Mouse (Mus musculus) limb, embryonic 11.5 days (tissue): ENCODE results near the gene E2f1. TPM values are rescaled to one million over a fixed set of nuclear protein-coding genes. Genes with fewer than 3 reads are reported as not detected.

Experiments
- ATAC-seq: fragments of 200-750 bp; cut with Nextera tagmentation; 2 replicates; pipeline ENCODE4 v1.8.0; 2017; ENCODE audit warnings: low read depth; ENCODE audit not compliant: insufficient number of reproducible peaks, low FRiP score, low TSS enrichment
- DNase-seq: peaks from one replicate; pipeline ENCODE4 v3.0.0-alpha.2; 2015; ENCODE audit warnings: low spot score
- H3K27ac ChIP-seq: fragments of 300-500 bp; sonication (generic); replicated peaks from 2 replicates; pipeline ENCODE4 v1.5.1; 2014; ENCODE audit warnings: low read depth, mild to moderate bottlenecking, low read length
- H3K27me3 ChIP-seq: fragments of 300-500 bp; sonication (generic); 2 replicates; pipeline ENCODE4 v1.6.1; 2014; ENCODE audit warnings: mild to moderate bottlenecking, low read length, mixed read lengths; ENCODE audit not compliant: control insufficient read depth, insufficient read depth
- H3K36me3 ChIP-seq: fragments of 300-500 bp; sonication (generic); 2 replicates; pipeline ENCODE4 v1.6.1; 2014; ENCODE audit warnings: mild to moderate bottlenecking, low read length, moderate library complexity, mixed read lengths; ENCODE audit not compliant: control insufficient read depth, insufficient read depth
- H3K4me1 ChIP-seq: fragments of 300-500 bp; sonication (generic); 2 replicates; pipeline ENCODE4 v1.6.1; 2014; ENCODE audit warnings: low read length, mixed read lengths; ENCODE audit not compliant: control insufficient read depth, insufficient read depth
- H3K4me2 ChIP-seq: fragments of 300-500 bp; sonication (generic); 2 replicates; pipeline ENCODE4 v1.6.1; 2014; ENCODE audit warnings: low read depth, mild to moderate bottlenecking, moderate library complexity; ENCODE audit not compliant: severe bottlenecking
- H3K4me3 ChIP-seq: fragments of 300-500 bp; sonication (generic); 2 replicates; pipeline ENCODE4 v1.5.1; 2014; ENCODE audit warnings: low read depth, low read length
- H3K9ac ChIP-seq: fragments of 300-500 bp; sonication (generic); 2 replicates; pipeline ENCODE4 v1.6.1; 2014; ENCODE audit warnings: mild to moderate bottlenecking, low read length
- H3K9me3 ChIP-seq: fragments of 300-500 bp; sonication (generic); 2 replicates; pipeline ENCODE4 v1.6.1; 2016; ENCODE audit warnings: low read length; ENCODE audit not compliant: control insufficient read depth
- WGBS: fragments of 180-500 bp; shearing (Covaris S2); extraction: QIAGEN DNeasy Blood & Tissue Kit; methylation state at CpG from one replicate; pipeline ENCODE4 v1.1.7; 2014; 5-methylcytosine and 5-hydroxymethylcytosine counted together
- polyA plus RNA-seq: library from polyadenylated mRNA; unstranded; fragments of >200 nt; fragmentation: Nextera tagmentation; extraction: Ambion mirVana; gene quantifications from 2 replicates; pipeline ENCODE4 v1.2.1, GENCODE M21; 2014

The E2f1 gene
- polyA plus RNA-seq, result 8.9 and 10.9 TPM in 2 replicates

GRCm38 (mm10) chr2:154569836-154570286 lies at the start of gene E2f1:
TSS of gene E2f1 (minus strand) at chr2:154569892.
- peak; percentile 94 for ATAC-seq
- H3K9me3 ChIP-seq, result no peaks in the 10 kb centered on the region
- H3K9ac ChIP-seq, result peak within 1 kb of the TSS; percentile 90
- 0% methylated on average over 42 of the region's 44 CpGs for WGBS
- DNase-seq, result peak; percentile 98
- H3K4me1 ChIP-seq, result peaks cover 15% of the 10 kb centered on the region
- no peaks in the 10 kb centered on the region for H3K27me3 ChIP-seq
- peak within 1 kb of the TSS; percentile 76 for H3K4me3 ChIP-seq
- H3K4me2 ChIP-seq, result peak within 1 kb of the TSS; percentile 82
- H3K36me3 ChIP-seq, result 0 out of 2 replicates have a peak, but pooled peaks cover 2% of the 10 kb centered on the region
- H3K27ac ChIP-seq, result peak within 1 kb of the TSS; percentile 84

GRCm38 (mm10) chr2:154617061-154617460 lies 47.4 kb upstream of the E2f1 start:
- 95% methylated on average over 3 of the region's 3 CpGs for WGBS

GRCm38 (mm10) chr2:154615674-154616073 lies 46.0 kb upstream of the E2f1 start:
- H3K36me3 ChIP-seq, result no peaks in the 10 kb centered on the region
- H3K27ac ChIP-seq, result no peak overlapping the region
- H3K9ac ChIP-seq, result no peak overlapping the region
- ATAC-seq (no peak), DNase-seq (no peak)
- no peaks in the 10 kb centered on the region for H3K27me3 ChIP-seq
- H3K4me1 ChIP-seq, result no peaks in the 10 kb centered on the region
- 92% methylated on average over 5 of the region's 5 CpGs for WGBS
- H3K4me3 ChIP-seq, result no peak overlapping the region
- no peaks in the 10 kb centered on the region for H3K9me3 ChIP-seq
- no peak overlapping the region for H3K4me2 ChIP-seq

More at GRCm38 (mm10) chr2:154617061-154617460, 47.4 kb upstream of the E2f1 start:
- ATAC-seq (no peak), DNase-seq (no peak)
- H3K27me3 ChIP-seq, result no peaks in the 10 kb centered on the region
- H3K9me3 ChIP-seq, result no peaks in the 10 kb centered on the region
- H3K4me1 ChIP-seq, result no peaks in the 10 kb centered on the region
- no peak overlapping the region for H3K4me2 ChIP-seq
- H3K9ac ChIP-seq, result no peak overlapping the region
- H3K36me3 ChIP-seq, result no peaks in the 10 kb centered on the region
- H3K27ac ChIP-seq, result no peak overlapping the region
- no peak overlapping the region for H3K4me3 ChIP-seq

- Histone ChIP-seq H3K36me3 (no peaks in the 10 kb centered on the region), H3K27me3 (no peaks in the 10 kb centered on the region), H3K4me1 (no peaks in the 10 kb centered on the region), H3K4me2 (no peak overlapping the region), H3K27ac (no peak overlapping the region), H3K9ac (no peak overlapping the region), H3K9me3 (no peaks in the 10 kb centered on the region), H3K4me3 (no peak overlapping the region)
- WGBS, result 75% methylated on average over 19 of the region's 19 CpGs
- ATAC-seq, result no peak
- no peak for DNase-seq
Observed at GRCm38 (mm10) chr2:154614841-154615576, 45.3 kb upstream of the E2f1 start.

- under 1% methylated on average over 75 of the region's 98 CpGs for WGBS
- DNase-seq (peak; percentile 93), ATAC-seq (peak; percentile 89)
- peak within 1 kb of the TSS; percentile 90 for H3K27ac ChIP-seq
- no peaks in the 10 kb centered on the region for H3K27me3 ChIP-seq
- H3K9me3 ChIP-seq, result no peaks in the 10 kb centered on the region
- H3K36me3 ChIP-seq, result no peaks in the 10 kb centered on the region
- H3K9ac ChIP-seq, result peak within 1 kb of the TSS; percentile 82
- peak within 1 kb of the TSS; percentile 57 for H3K4me3 ChIP-seq
- H3K4me1 ChIP-seq, result no peaks in the 10 kb centered on the region
- peak within 1 kb of the TSS; percentile 75 for H3K4me2 ChIP-seq
Observed at GRCm38 (mm10) chr2:154613118-154614115, 43.7 kb upstream of the E2f1 start, which contains the start of the genes Zfp341 and 4930519P11Rik. TSS of gene Zfp341 (plus strand) at chr2:154613297. TSS of gene 4930519P11Rik (minus strand) at chr2:154613437.

GRCm38 (mm10) chr2:154609050-154609767 lies 39.5 kb upstream of the E2f1 start:
- WGBS, result 65% methylated on average over 10 of the region's 10 CpGs

GRCm38 (mm10) chr2:154606965-154607364 lies 37.3 kb upstream of the E2f1 start:
- no peaks in the 10 kb centered on the region for H3K36me3 ChIP-seq
- 91% methylated on average over 1 of the region's 1 CpGs for WGBS
- no peaks in the 10 kb centered on the region for H3K9me3 ChIP-seq
- H3K9ac ChIP-seq, result no peak overlapping the region
- no peak for DNase-seq
- no peak overlapping the region for H3K27ac ChIP-seq
- no peak overlapping the region for H3K4me2 ChIP-seq
- no peaks in the 10 kb centered on the region for H3K27me3 ChIP-seq
- ATAC-seq, result no peak
- no peak overlapping the region for H3K4me3 ChIP-seq
- peaks cover 6% of the 10 kb centered on the region; the same call in 1 of the 2 replicates for H3K4me1 ChIP-seq

More at GRCm38 (mm10) chr2:154609050-154609767, 39.5 kb upstream of the E2f1 start:
- DNase-seq (no peak), ATAC-seq (no peak)
- no peaks in the 10 kb centered on the region for H3K27me3 ChIP-seq
- no peaks in the 10 kb centered on the region for H3K36me3 ChIP-seq
- H3K9me3 ChIP-seq, result no peaks in the 10 kb centered on the region
- no peak overlapping the region for H3K4me2 ChIP-seq
- H3K4me3 ChIP-seq, result no peak overlapping the region
- H3K4me1 ChIP-seq, result no peaks in the 10 kb centered on the region
- no peak overlapping the region for H3K27ac ChIP-seq
- H3K9ac ChIP-seq, result no peak overlapping the region
